Mouse (Mus musculus) B cell, adult 2 months (primary cell): Measurements from ENCODE around the gene Nudt3.
A peak's percentile ranks its signal among the peaks of the same experiment; 100 is the strongest.

Experiments
- DNase-seq, 2 experiments: peaks; one replicate each; pipeline ENCODE4 v3.0.0; 2022

Nudt3 gene

GRCm38 (mm10) chr17:27623360-27624326 lies at the start of gene Nudt3:
TSS of gene Nudt3 (minus strand) at chr17:27623495.
- DNase-seq = peak; percentile 89 to 93

GRCm38 (mm10) chr17:27671720-27672119 lies 48.4 kb upstream of the Nudt3 start:
- no peak for DNase-seq

- no peak for DNase-seq
These were observed 35.5 kb upstream of the Nudt3 start for GRCm38 (mm10) chr17:27658767-27659166.

GRCm38 (mm10) chr17:27657123-27657522 lies 33.8 kb upstream of the Nudt3 start:
- no peak for DNase-seq

- DNase-seq = no peak
These were observed 33.1 kb upstream of the Nudt3 start for GRCm38 (mm10) chr17:27656414-27656813.

- DNase-seq = peak; percentile 57 to 63
These were observed 32.7 kb upstream of the Nudt3 start for GRCm38 (mm10) chr17:27656011-27656399.

GRCm38 (mm10) chr17:27655089-27656010 lies 32.1 kb upstream of the Nudt3 start, which contains the start of gene Pacsin1:
TSS of gene Pacsin1 (plus strand) at chr17:27655509.
- DNase-seq = peak; percentile 68 to 71

- no peak for DNase-seq
These were observed 30.1 kb upstream of the Nudt3 start for GRCm38 (mm10) chr17:27653253-27653959.

GRCm38 (mm10) chr17:27652046-27652790 lies 28.9 kb upstream of the Nudt3 start:
- DNase-seq = no peak

- DNase-seq = no peak
These were observed 27.3 kb upstream of the Nudt3 start for GRCm38 (mm10) chr17:27650586-27650985.

GRCm38 (mm10) chr17:27650160-27650559 lies 26.9 kb upstream of the Nudt3 start:
- peak; percentile 80 to 84 for DNase-seq

- DNase-seq = no peak
These were observed 22.5 kb upstream of the Nudt3 start for GRCm38 (mm10) chr17:27645807-27646206.

GRCm38 (mm10) chr17:27644572-27644971 lies 21.3 kb upstream of the Nudt3 start:
- DNase-seq = peak in 1 of 2 experiments; percentile 30

- DNase-seq = no peak
These were observed 20.5 kb upstream of the Nudt3 start for GRCm38 (mm10) chr17:27643756-27644155.

- DNase-seq = no peak
These were observed 19.8 kb upstream of the Nudt3 start for GRCm38 (mm10) chr17:27643101-27643500.

- DNase-seq = no peak
These were observed 19.3 kb upstream of the Nudt3 start for GRCm38 (mm10) chr17:27642491-27643062.

GRCm38 (mm10) chr17:27639851-27640250 lies 16.6 kb upstream of the Nudt3 start:
- peak; percentile 32 to 37 for DNase-seq

GRCm38 (mm10) chr17:27638921-27639332 lies 15.6 kb upstream of the Nudt3 start:
- peak; percentile 74 to 79 for DNase-seq

- no peak for DNase-seq
These were observed 14.0 kb upstream of the Nudt3 start for GRCm38 (mm10) chr17:27637333-27637732.

GRCm38 (mm10) chr17:27636132-27637020 lies 13.1 kb upstream of the Nudt3 start, which contains the start of gene Rps10:
TSS of gene Rps10 (minus strand) at chr17:27636669.
- no peak for DNase-seq
